Mouse (Mus musculus) adrenal gland, adult 8-10 months (tissue): Measurements from ENCODE around the gene Slc7a1. TPM values are rescaled to one million over a fixed set of nuclear protein-coding genes. Genes with fewer than 3 reads are reported as not detected.

Experiments used
- DNase-seq: peaks from one replicate; pipeline ENCODE4 v3.0.0; 2022
- total RNA-seq, 4 experiments: library from RNA; stranded (reverse); gene quantifications; 2 replicates each; pipeline ENCODE4 v1.2.4; 2022

Gene Slc7a1
- total RNA-seq, 4 experiments from 2014 or later, result 86.6 to 129 (median 106) TPM

- no peak for DNase-seq
These were observed 10.4 kb downstream of the Slc7a1 start for GRCm38 (mm10) chr5:148389007-148389970.

DNA sequence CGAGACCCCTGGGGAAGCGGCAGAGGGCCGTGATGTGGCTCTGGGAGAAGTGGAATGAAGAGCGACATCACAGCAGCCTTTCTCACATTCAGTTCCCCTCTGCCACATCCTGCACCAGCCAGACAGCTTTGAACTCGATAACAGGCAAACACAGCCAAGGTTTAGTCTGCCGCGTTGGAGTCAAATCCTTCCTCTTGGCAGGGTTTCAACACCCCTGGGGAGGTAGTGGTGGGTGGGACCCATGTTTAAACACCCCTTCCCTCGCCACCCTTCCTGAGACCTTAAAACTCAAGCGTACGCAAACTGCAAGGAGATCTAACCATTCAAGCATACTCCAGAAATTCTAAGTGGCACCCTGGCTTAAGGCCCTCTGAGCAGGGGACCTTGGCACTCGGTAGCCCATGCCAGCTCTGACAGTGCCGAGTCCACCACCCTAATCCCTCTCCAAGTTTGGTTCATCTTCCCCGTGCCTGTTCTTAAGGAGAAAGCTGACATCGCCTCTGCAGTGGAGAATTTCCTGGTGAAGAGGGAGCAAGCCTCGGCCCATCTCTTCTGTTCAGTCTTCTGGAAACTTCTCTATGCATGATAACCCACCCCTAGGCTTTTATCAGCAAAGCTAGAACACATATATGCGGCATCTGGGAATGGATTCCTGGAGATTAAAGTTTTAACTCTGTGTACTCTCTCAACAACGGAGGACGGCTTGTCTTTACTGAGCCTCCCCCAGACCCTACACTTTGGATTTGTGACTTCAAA lies 11.3 kb downstream of the Slc7a1 start:
- DNase-seq, result no peak

DNA sequence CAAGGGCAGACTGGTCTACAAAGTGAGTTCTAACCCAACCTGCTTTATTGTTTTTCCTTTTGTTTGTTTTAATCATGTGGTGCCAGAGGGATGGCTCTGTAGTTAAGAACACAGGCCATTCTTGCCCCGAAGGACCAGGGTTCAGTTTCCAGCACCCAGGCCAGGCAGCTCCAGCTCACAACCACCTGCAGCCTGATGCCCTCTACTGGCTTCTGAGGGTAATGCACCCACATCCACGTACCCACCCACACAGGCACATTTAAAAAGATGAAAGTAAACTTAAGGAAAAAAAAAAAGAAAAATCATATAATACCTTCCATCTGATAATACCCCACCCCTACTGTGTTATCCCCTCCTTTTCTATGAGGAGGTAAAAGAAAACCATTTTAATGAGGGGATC lies 11.9 kb downstream of the Slc7a1 start:
- DNase-seq, result no peak

DNA sequence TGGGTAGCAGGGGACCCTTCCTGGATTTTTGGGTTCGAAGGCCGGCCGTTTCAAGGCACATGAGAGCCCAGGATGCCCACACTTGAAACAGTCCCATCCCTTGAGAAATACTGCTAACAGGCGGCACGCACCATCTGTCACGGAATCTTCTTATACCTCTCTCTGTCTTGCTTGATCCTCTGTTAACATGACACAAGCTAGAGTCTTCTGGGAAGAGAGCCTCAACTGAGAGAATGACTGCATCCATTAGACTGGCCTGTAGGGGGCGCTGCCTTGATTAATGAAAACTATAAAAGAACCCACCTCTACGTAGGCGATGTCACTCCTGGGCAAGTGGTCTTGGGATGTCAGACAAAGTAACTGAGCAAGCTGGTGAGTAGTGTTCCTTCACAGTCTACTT lies 13.2 kb downstream of the Slc7a1 start:
- DNase-seq, result no peak

- DNase-seq, result no peak
These were observed 15.1 kb downstream of the Slc7a1 start for GRCm38 (mm10) chr5:148384501-148385055.

DNA sequence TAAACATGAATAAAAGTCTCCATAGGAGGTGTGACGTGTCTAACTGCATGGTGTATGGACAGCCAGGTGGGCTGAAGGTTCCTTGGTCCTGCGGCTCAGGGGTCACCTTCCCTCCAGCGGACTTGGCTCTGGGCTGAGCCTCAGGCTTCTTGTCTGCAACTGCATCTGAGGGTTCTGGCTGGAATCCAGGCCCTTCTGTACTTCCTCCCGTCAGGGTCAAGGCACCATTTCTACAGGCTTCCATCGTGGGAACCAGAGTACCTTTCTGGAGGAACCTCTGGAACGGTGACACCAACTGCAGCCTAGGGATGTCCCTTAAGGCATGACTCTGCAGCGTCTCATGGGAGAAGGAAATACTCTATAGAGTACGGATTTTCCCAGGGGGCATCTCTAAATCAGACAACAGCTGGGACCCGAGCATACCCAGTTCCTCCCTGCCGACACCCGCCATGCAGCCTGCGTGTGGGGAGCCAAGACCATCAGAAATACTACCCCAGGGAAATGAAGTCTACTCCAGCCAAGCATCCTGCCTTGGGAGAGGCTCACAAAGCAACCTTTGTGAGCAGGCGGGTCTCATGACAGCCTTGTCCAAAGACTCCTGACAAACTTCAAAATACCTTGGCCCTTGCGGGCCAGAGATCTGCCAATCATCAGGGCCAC lies 15.7 kb downstream of the Slc7a1 start:
- DNase-seq, result no peak

DNA sequence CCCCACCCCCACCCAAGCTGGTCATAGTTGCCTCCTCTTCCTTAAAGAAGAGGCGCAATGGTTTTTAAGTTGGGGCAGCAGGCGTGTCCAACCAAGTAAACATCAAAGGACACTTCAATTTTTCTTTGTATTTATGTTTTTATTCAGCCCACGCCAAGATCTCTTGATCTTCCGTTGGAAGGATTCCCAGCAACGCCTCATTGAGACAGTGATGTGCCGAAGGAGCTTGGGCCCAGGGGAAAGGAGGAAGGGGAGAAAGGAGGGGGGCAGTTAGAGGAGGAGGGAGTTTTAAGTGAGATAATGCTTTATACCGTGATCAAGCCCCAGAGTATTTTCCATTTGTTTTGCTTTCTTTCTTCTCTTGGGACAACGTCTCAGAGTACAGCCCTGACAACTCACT lies 18.6 kb downstream of the Slc7a1 start:
- DNase-seq, result no peak

DNA sequence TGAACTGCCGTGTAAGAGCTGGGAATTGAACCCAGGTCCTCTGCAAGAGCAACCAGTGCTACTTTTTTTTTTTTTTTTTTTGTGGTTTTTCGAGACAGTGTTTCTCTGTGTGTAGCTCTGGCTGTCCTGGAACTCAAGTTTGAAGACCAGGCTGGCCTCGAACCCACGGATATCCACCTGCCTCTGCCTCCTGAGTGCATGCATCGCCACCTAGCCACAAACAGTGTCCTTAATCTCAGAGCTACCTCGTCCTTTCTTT lies 19.5 kb downstream of the Slc7a1 start:
- DNase-seq, result no peak

- no peak for DNase-seq
These were observed 20.1 kb downstream of the Slc7a1 start for GRCm38 (mm10) chr5:148379455-148380245.

DNA sequence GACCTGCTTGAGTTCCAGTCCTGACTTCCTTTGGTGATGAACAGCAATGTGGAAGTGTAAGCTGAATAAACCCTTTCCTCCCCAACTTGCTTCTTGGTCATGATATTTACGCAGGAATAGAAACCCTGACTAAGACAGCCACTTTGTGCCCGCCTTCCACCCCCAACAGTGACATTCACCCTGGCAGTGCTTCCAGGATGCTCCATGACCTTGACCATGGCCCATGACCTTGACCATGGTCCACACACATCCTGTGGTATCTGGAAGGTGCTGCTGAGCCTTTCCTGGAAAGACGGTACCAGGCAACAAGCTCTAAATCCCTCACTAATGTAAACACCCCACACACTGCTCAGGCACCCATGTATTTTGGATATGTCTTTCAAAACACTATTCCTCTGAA lies 21.0 kb downstream of the Slc7a1 start:
- no peak for DNase-seq

DNA sequence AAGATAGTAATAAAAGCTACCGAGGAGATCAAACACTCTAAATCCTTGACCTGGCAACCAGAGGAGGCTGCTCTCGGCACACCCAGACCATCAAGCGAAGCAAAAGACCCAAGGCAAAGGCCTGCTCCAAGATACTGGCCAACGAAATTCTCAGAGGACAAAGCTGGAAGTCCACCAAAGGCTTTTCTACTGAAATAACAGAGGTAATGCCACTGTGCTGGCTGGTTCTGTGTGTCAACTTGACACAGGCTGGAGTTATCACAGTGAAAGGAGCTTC lies 21.5 kb downstream of the Slc7a1 start:
- DNase-seq, result no peak

GRCm38 (mm10) chr5:148377439-148378231 lies 22.1 kb downstream of the Slc7a1 start:
- DNase-seq, result peak; percentile 60

DNA sequence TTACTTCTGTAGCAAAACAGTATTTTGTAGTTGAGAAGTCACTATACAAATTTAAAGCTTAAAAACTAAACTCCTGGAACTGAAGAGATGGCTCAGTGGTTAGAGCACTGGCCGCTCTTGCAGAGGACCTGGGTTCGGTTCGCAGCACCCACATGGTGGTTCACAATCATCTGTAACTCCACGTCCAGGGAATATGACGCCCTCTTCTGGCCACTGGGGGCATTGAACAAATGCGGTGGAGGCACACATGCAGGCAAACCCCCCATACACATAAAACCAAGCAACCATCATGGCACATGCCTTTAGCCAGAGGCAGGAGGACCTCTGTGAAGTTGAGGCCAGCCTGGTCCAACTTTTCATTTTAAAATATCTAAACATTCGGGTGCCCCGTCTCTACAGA lies 23.3 kb downstream of the Slc7a1 start:
- no peak for DNase-seq

DNA sequence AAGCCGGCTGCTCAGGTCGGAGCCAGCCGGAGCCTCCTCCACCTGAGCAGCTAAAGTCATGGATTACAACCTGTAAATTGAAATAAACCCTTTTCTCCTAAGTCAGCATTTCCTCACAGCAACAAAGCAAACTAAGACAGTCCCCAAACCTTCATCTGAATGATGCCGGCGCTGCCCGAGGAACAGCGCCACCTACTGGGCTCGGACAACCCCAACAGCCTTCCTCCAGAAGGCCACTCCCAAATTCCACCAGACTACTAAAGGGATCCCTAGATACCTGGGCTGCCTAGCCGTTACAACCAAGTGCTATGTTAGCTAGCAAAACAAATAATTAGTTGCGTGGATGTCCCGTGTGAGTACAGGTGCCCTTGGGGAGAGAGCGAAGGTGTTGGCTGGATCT lies 24.2 kb downstream of the Slc7a1 start:
- no peak for DNase-seq

- no peak for DNase-seq
These were observed 26.5 kb downstream of the Slc7a1 start for GRCm38 (mm10) chr5:148373092-148373685.

GRCm38 (mm10) chr5:148372005-148372917 lies 27.4 kb downstream of the Slc7a1 start:
- no peak for DNase-seq

GRCm38 (mm10) chr5:148371375-148371774 lies 28.3 kb downstream of the Slc7a1 start:
- DNase-seq, result no peak

DNA sequence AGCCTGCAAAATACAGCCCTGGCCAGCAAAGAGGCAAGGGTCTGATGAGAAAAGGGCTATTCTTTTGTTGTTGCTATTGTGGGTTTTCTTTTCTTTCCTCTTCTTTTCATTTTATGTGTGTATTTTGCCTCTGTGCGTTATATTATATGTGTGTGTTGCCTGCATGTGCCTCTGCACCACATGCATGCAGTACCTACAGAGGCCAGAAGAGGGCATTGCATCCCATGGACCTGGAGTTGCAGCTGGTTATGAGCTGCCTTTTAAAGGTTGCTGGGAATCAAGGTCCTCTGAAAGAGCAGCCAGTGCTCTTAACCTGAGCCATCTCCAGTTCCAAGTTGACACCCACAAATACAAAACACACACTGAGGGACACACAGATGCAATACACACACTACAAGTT lies 29.1 kb downstream of the Slc7a1 start:
- DNase-seq, result no peak

DNA sequence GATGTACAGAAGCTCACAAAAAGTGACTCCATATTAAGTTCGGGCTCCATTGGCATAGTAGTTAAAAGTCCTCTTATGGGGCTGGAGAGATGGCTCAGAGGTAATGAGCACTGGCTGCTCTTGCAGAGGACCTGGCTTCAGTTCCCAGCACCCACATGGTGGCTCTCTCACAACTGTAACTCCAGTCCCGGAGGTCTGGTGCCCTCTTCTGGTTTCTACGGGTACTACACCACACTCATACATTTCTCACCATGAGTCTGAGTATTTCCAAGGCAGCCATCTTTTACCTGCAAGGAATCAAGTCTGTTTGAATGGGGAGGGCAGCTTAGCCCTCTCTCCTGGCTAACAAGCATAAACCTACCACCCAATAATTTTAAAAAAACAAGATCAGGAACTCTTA lies 30.5 kb downstream of the Slc7a1 start:
- DNase-seq, result no peak

DNA sequence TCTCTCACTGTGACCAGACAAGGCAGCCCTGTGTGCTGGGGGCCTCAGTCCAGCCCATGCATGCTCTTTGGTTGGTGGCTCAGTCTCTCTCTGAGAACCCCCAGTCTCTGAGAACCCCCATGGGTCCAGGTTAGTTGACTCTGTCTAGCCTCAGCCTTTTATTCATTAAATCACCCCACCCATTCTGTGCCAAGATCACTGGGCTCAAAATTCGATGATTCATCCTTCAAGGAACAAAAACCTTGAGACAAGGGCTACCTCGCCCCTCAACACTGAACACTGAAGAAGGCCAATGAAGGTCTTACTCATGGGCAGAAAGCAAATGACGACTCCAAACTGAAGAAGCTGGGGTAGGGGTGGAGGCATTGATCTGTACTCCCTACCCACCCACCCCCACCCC lies 31.9 kb downstream of the Slc7a1 start:
- DNase-seq, result no peak
